Mouse (Mus musculus) MEL (cell line): ENCODE results near the gene Cntnap2. TPM values are rescaled to one million over a fixed set of nuclear protein-coding genes. Genes with fewer than 3 reads are reported as not detected.

Source experiments
- DNase-seq: peaks from one replicate; pipeline ENCODE4 v3.0.0; 2011; ENCODE audit warnings: low read depth, low spot score
- H3K27ac ChIP-seq: 2 replicates; pipeline ENCODE4 v1.5.1; 2012; ENCODE audit warnings: low read depth, mild to moderate bottlenecking, control low read depth, low read length, moderate library complexity; ENCODE audit not compliant: control insufficient read depth
- H3K27me3 ChIP-seq, 2 experiments: fragments of 150-350 bp in 1 of 2; sonication (generic) in 1 of 2; 2 replicates each; pipeline ENCODE4 v1.6.1; 2012; ENCODE audit warnings: low read length in 2 of 2, mild to moderate bottlenecking in 2 of 2, improper control_type of control experiment in 1 of 2, moderate library complexity in 1 of 2; ENCODE audit not compliant: insufficient read depth in 2 of 2, control insufficient read depth in 1 of 2
- H3K36me3 ChIP-seq, 2 experiments: 2 replicates each; pipeline ENCODE4 v1.6.1; 2012 to 2014; ENCODE audit warnings: low read length in 2 of 2, improper control_type of control experiment in 1 of 2, inconsistent platforms in 1 of 2, mild to moderate bottlenecking in 1 of 2; ENCODE audit not compliant: insufficient read depth in 2 of 2, control insufficient read depth in 1 of 2
- H3K4me1 ChIP-seq, 2 experiments: fragments of 150-350 bp in 1 of 2; sonication (generic) in 1 of 2; 2 replicates each; pipeline ENCODE4 v1.6.1; 2012; ENCODE audit warnings: low read length in 2 of 2, improper control_type of control experiment in 1 of 2, mild to moderate bottlenecking in 1 of 2; ENCODE audit not compliant: insufficient read depth in 2 of 2, control insufficient read depth in 1 of 2
- H3K4me3 ChIP-seq, 2 experiments: fragments of 150-350 bp in 1 of 2; sonication (generic) in 1 of 2; 2 replicates each; pipeline ENCODE4 v1.5.1; 2012; ENCODE audit warnings: low read depth in 2 of 2, low read length in 2 of 2, mild to moderate bottlenecking in 2 of 2, moderate library complexity in 2 of 2, control low read depth in 1 of 2, improper control_type of control experiment in 1 of 2; ENCODE audit not compliant: control insufficient read depth in 1 of 2, insufficient read depth in 1 of 2
- H3K79me2 ChIP-seq: 2 replicates; pipeline ENCODE4 v1.6.1; 2012; ENCODE audit warnings: mild to moderate bottlenecking, low read length, moderate library complexity; ENCODE audit not compliant: control insufficient read depth, poor library complexity, insufficient read depth
- H3K9ac ChIP-seq: 2 replicates; pipeline ENCODE4 v1.6.1; 2012; ENCODE audit warnings: low read depth, mild to moderate bottlenecking, control low read depth, low read length, moderate library complexity; ENCODE audit not compliant: control insufficient read depth, poor library complexity, severe bottlenecking
- H3K9me3 ChIP-seq: fragments of 150-350 bp; sonication (generic); replicated peaks from 2 replicates; pipeline ENCODE4 v1.6.1; 2012; ENCODE audit warnings: mild to moderate bottlenecking, low read length, improper control_type of control experiment, moderate library complexity; ENCODE audit not compliant: insufficient read depth
- CHD1 ChIP-seq: IDR thresholded peaks from 2 replicates; pipeline ENCODE4 v1.6.1; 2012; ENCODE audit warnings: low read depth, mild to moderate bottlenecking, inconsistent platforms, low read length, improper control_type of control experiment
- CTCF ChIP-seq, 3 experiments: IDR thresholded peaks in 2 of 3; conservative IDR thresholded peaks in 1 of 3; 2 replicates each; pipeline ENCODE4 v1.5.1; 2011 to 2012; ENCODE audit warnings: low read length in 3 of 3, low read depth in 2 of 3, mild to moderate bottlenecking in 2 of 3, improper control_type of control experiment in 1 of 3, inconsistent platforms in 1 of 3, mixed read lengths in 1 of 3, moderate library complexity in 1 of 3; ENCODE audit not compliant: control insufficient read depth in 1 of 3, insufficient read depth in 1 of 3, poor library complexity in 1 of 3, severe bottlenecking in 1 of 3
- ELF1 ChIP-seq: IDR thresholded peaks from 2 replicates; pipeline ENCODE4 v1.6.1; 2014; ENCODE audit warnings: low read depth, mild to moderate bottlenecking, inconsistent platforms, low read length, improper control_type of control experiment, moderate library complexity
- EP300 ChIP-seq, 2 experiments: IDR thresholded peaks; 2 replicates each; pipeline ENCODE4 v1.6.1; 2011; ENCODE audit warnings: improper control_type of control experiment in 2 of 2, low read length in 2 of 2, low read depth in 1 of 2, mild to moderate bottlenecking in 1 of 2
- ETS1 ChIP-seq: IDR thresholded peaks from 2 replicates; pipeline ENCODE4 v1.6.1; 2012; ENCODE audit warnings: low read depth, mild to moderate bottlenecking, inconsistent platforms, low read length, improper control_type of control experiment, moderate library complexity
- GABPA ChIP-seq: IDR thresholded peaks from 2 replicates; pipeline ENCODE4 v1.6.1; 2012; ENCODE audit warnings: low read depth, mild to moderate bottlenecking, inconsistent platforms, low read length, improper control_type of control experiment, moderate library complexity
- JUND ChIP-seq: IDR thresholded peaks from 2 replicates; pipeline ENCODE4 v1.6.1; 2011; ENCODE audit warnings: low read depth, mild to moderate bottlenecking, improper control_type of control experiment, low read length
- KAT2A ChIP-seq: conservative IDR thresholded peaks from 2 replicates; pipeline ENCODE4 v1.6.1; 2012; ENCODE audit warnings: low read depth, low read length, improper control_type of control experiment, inconsistent platforms
- MAX ChIP-seq: IDR thresholded peaks from 2 replicates; pipeline ENCODE4 v1.6.1; 2011; ENCODE audit warnings: low read length, improper control_type of control experiment
- MYB ChIP-seq: IDR thresholded peaks from 2 replicates; pipeline ENCODE4 v1.6.1; 2011; ENCODE audit warnings: mild to moderate bottlenecking, low read depth, low read length, improper control_type of control experiment
- MYC ChIP-seq: IDR thresholded peaks from 2 replicates; pipeline ENCODE4 v1.6.1; 2011; ENCODE audit warnings: low read depth, mild to moderate bottlenecking, low read length, improper control_type of control experiment, moderate library complexity
- NELFE ChIP-seq: IDR thresholded peaks from 2 replicates; pipeline ENCODE4 v1.6.1; 2011; ENCODE audit warnings: low read depth, low read length, improper control_type of control experiment
- RAD21 ChIP-seq: IDR thresholded peaks from 2 replicates; pipeline ENCODE4 v1.6.1; 2011; ENCODE audit warnings: mild to moderate bottlenecking, low read depth, low read length, improper control_type of control experiment
- SIN3A ChIP-seq: IDR thresholded peaks from 2 replicates; pipeline ENCODE4 v1.6.1; 2012; ENCODE audit warnings: low read length, improper control_type of control experiment, inconsistent platforms
- SMC3 ChIP-seq: IDR thresholded peaks from 2 replicates; pipeline ENCODE4 v1.6.1; 2011; ENCODE audit warnings: low read depth, low read length, improper control_type of control experiment
- ZC3H11A ChIP-seq: IDR thresholded peaks from 2 replicates; pipeline ENCODE4 v1.6.1; 2012; ENCODE audit warnings: low read depth, mild to moderate bottlenecking, inconsistent platforms, low read length, improper control_type of control experiment
- ZKSCAN1 ChIP-seq: IDR thresholded peaks from 2 replicates; pipeline ENCODE4 v1.6.1; 2012; ENCODE audit warnings: low read depth, mild to moderate bottlenecking, inconsistent platforms, low read length, improper control_type of control experiment, moderate library complexity
- ZNF384 ChIP-seq: IDR thresholded peaks from 2 replicates; pipeline ENCODE4 v1.6.1; 2012; ENCODE audit warnings: low read depth, mild to moderate bottlenecking, inconsistent platforms, low read length, improper control_type of control experiment
- polyA plus RNA-seq, 2 experiments: library from polyadenylated mRNA; stranded (reverse) in 1 of 2; unstranded in 1 of 2; fragments of >175 nt in 1 of 2; fragments of >200 nt in 1 of 2; gene quantifications; 2 replicates each; pipeline versions ENCODE4 v1.2.1 to v1.2.4; 2012; ENCODE audit warnings: low replicate concordance in 2 of 2, low read depth in 1 of 2; ENCODE audit not compliant: insufficient read length in 2 of 2, insufficient read depth in 1 of 2, missing spikeins in 1 of 2
- total RNA-seq: library from RNA; depleted of rRNA; stranded (reverse); fragments of 300-350 nt; gene quantifications from 2 replicates; pipeline ENCODE4 v1.2.3, GENCODE M21; 2012; rRNA removed

Cntnap2 gene
- total RNA-seq (not detected in 2 replicates), polyA plus RNA-seq (under 1 TPM in 1 of 2 experiments, not detected in 1; 0.01 TPM)

DNA sequence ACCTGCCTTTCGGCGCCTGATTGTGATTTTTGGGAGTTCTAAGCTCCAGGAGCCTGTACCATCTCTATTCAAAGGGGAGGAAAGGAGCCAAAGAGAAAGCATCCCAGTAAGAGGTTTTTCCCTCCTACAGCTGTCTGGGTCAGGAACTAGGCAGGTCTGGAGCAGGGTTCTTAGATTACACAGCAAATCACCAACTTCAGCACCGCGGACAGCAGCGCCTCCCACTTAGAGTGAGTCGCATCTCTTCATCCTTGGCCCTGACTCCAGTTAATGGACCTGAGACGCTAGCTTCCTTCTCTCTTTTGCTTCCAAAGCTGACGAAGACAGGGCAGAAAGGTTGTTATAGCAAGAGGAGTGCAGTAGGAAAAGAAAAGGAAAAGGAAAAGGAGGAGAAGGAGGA is at the start of gene Cntnap2:
Gene Cntnap2 (plus strand): TSS at position 267 of the 400 bp plus-strand sequence.
- no peak for TF ChIP-seq EP300 (IDR thresholded peaks at IDR 0.05; ENCODE audit: low read depth in 1 of 2, low read length in 2 of 2)
- no peak for TF ChIP-seq MYB
- TF ChIP-seq CHD1 = no peak
- TF ChIP-seq ETS1 = no peak
- TF ChIP-seq MAX = no peak
- TF ChIP-seq MYC = no peak
- TF ChIP-seq NELFE = no peak
- no peak for TF ChIP-seq SMC3
- TF ChIP-seq KAT2A = no peak
- TF ChIP-seq SIN3A = no peak
- no peak for TF ChIP-seq ZKSCAN1
- TF ChIP-seq GABPA = no peak
- no peak for TF ChIP-seq JUND
- peak; percentile 44 for DNase-seq
- no peaks in the 10 kb centered on the region for H3K36me3 ChIP-seq
- no peaks in the 10 kb centered on the region for H3K9me3 ChIP-seq
- H3K27me3 ChIP-seq = no peaks in the 10 kb centered on the region
- no peak within 1 kb of the TSS for H3K9ac ChIP-seq
- no peaks in the 10 kb centered on the region for H3K79me2 ChIP-seq
- no peak within 1 kb of the TSS for H3K4me3 ChIP-seq
- no peak within 1 kb of the TSS for H3K27ac ChIP-seq
- H3K4me1 ChIP-seq = no peaks in the 10 kb centered on the region

DNA sequence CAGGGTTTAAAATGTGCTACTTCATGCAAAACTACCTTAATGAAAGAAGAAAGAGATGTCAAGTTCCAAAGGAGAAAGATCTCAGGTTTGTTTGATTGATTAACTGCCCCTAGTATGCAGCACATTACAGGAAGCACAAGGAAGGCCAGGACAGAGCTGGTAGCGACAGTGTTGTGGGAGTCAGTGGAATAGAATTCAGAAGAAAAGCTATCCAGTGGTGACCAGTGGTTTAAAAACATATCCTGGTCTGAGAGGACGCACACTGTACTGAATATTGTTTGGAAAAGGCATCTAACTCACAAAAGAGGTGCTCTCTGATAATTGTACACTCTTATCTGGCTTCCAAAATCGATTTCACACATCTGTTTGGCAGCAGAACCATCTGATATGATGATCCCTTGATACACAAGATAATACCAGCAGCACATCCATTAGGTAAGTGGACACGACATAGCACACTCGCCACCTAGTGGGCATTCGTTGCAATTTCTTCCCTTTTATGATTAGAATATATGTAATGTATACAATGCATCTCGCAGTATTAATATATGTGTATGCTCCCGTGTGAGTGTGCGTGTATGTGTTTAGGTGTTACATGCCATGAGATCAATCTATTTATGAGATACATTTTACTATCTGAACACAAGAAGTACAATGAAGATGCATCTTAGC is 33.0 kb upstream of the Cntnap2 start:
- Histone ChIP-seq H3K9ac (no peak overlapping the region), H3K79me2 (no peaks in the 10 kb centered on the region), H3K4me1 (no peaks in the 10 kb centered on the region), H3K27ac (no peak overlapping the region), H3K36me3 (no peaks in the 10 kb centered on the region), H3K27me3 (no peaks in the 10 kb centered on the region; a peak in 1 of 4 replicates), H3K4me3 (no peak overlapping the region), H3K9me3 (no peaks in the 10 kb centered on the region)
- peak; percentile 61 for DNase-seq
- TF ChIP-seq ZNF384 (no peak), ELF1 (no peak), SMC3 (peak; percentile 80), RAD21 (peak; percentile 80), CTCF (IDR thresholded peaks at IDR 0.05 in 2 of 3, conservative IDR thresholded peaks at IDR 0.05 in 1 of 3; ENCODE audit: control insufficient read depth in 1 of 3, insufficient read depth in 1 of 3, low read depth in 2 of 3, low read length in 3 of 3, poor library complexity in 1 of 3, severe bottlenecking in 1 of 3) (peak; percentile 57 to 78 (median 77)), ZC3H11A (peak; percentile 49)
